Comparison of ENCODE assay signal across 10 mouse cellular contexts in genomic region chr9:84408260-84409203, GRCm38 (mm10).
DNase-seq lines count a peak whose midpoint lies in the region; ATAC-seq lines count a peak whose summit lies in the region.
"Had no signal": no experiment of that assay in that cellular context is flagged by ENCODE, and none has a peak within 500 bp of the region (broad histone marks: within the 10 kb centered on the region; RNA-seq: fewer than 3 reads in every experiment).

No protein-coding gene starts in this region.

- H3K4me1 ChIP-seq in hindbrain, embryonic 11.5 days (replicated peaks; ENCODE audit: control insufficient read depth, insufficient read depth, low read length), result no peaks in the 10 kb centered on the region
- H3K4me1 ChIP-seq in neural tube, embryonic 14.5 days (ENCODE audit: control insufficient read depth, insufficient read depth, low read length), result no peaks in the 10 kb centered on the region
- no peaks in the 10 kb centered on the region for H3K4me1 ChIP-seq in liver, embryonic 11.5 days (replicated peaks; ENCODE audit: control insufficient read depth, insufficient read depth, low read length)

- no peaks in the 10 kb centered on the region for H3K9me3 ChIP-seq in hindbrain, embryonic 11.5 days (ENCODE audit: control insufficient read depth, low read length)
- H3K9me3 ChIP-seq in neural tube, embryonic 14.5 days (ENCODE audit: control insufficient read depth, low read length), result no peaks in the 10 kb centered on the region
- H3K9me3 ChIP-seq in liver, embryonic 11.5 days (ENCODE audit: control insufficient read depth, low read length), result no peaks in the 10 kb centered on the region

- no peak overlapping the region for H3K4me3 ChIP-seq in hindbrain, embryonic 11.5 days (ENCODE audit: low read depth, low read length)
- H3K4me3 ChIP-seq in neural tube, embryonic 14.5 days (ENCODE audit: low read depth, low read length), result no peak overlapping the region
- H3K4me3 ChIP-seq in liver, embryonic 11.5 days (ENCODE audit: low read depth, low read length), result no peak overlapping the region

- H3K27ac ChIP-seq in hindbrain, embryonic 11.5 days (ENCODE audit: low read depth, low read length), result no peak overlapping the region
- H3K27ac ChIP-seq in neural tube, embryonic 14.5 days (ENCODE audit: low read depth, low read length), result no peak overlapping the region
- H3K27ac ChIP-seq in liver, embryonic 11.5 days (ENCODE audit: low read depth, low read length), result no peak overlapping the region

- H3K4me2 ChIP-seq in hindbrain, embryonic 11.5 days (replicated peaks; ENCODE audit: low read depth, low read length), result no peak overlapping the region
- no peak overlapping the region for H3K4me2 ChIP-seq in neural tube, embryonic 14.5 days (ENCODE audit: low read depth, low read length)
- H3K4me2 ChIP-seq in liver, embryonic 11.5 days, result no peak overlapping the region

- WGBS in hindbrain, embryonic 11.5 days, result 57% methylated on average over 10 of the region's 10 CpGs
- 57% methylated on average over 10 of the region's 10 CpGs for WGBS in neural tube, embryonic 14.5 days
- 67% methylated on average over 10 of the region's 10 CpGs for WGBS in liver, embryonic 11.5 days

- H3K27me3 ChIP-seq in hindbrain, embryonic 11.5 days (ENCODE audit: control insufficient read depth, insufficient read depth, low read length), result no peaks in the 10 kb centered on the region
- no peaks in the 10 kb centered on the region for H3K27me3 ChIP-seq in neural tube, embryonic 14.5 days (ENCODE audit: control insufficient read depth, insufficient read depth, low read length)
- H3K27me3 ChIP-seq in liver, embryonic 11.5 days (replicated peaks; ENCODE audit: control insufficient read depth, insufficient read depth, low read length), result no peaks in the 10 kb centered on the region

- H3K9ac ChIP-seq in hindbrain, embryonic 11.5 days (ENCODE audit: low read depth, low read length), result no peak overlapping the region
- H3K9ac ChIP-seq in neural tube, embryonic 14.5 days (replicated peaks; ENCODE audit: low read depth, low read length), result no peak overlapping the region
- H3K9ac ChIP-seq in liver, embryonic 11.5 days (ENCODE audit: low read depth, low read length), result no peak overlapping the region
- H3K9ac ChIP-seq: liver, postnatal 0 days had no signal

- peak; percentile 61; the same call in 1 of the 2 replicates for ATAC-seq in hindbrain, embryonic 11.5 days (ENCODE audit: low FRiP score)
- peak; percentile 49; the same call in 1 of the 2 replicates for ATAC-seq in neural tube, embryonic 14.5 days (ENCODE audit: low read depth)
- no peak for ATAC-seq in liver, embryonic 11.5 days (replicated peaks; ENCODE audit: low FRiP score)
- ATAC-seq: intestine, embryonic 16.5 days; liver, postnatal 0 days had no signal

- peak; percentile 8 for DNase-seq in layer of hippocampus, adult 9-11 months
- no peak for DNase-seq in layer of hippocampus, adult 8-10 months (ENCODE audit: low spot score in 2 of 2)
- peak; percentile 68 to 70 for DNase-seq in cerebellum, postnatal 14 days
- DNase-seq in hindbrain, embryonic 11.5 days (ENCODE audit: low spot score), result peak; percentile 5
- no peak for DNase-seq in liver, embryonic 11.5 days (ENCODE audit: low spot score)
- DNase-seq in adrenal gland, postnatal 36 days, result no peak
- DNase-seq: liver, postnatal 0 days; thymus, postnatal 25 days had no signal

- H3K36me3 ChIP-seq in hindbrain, embryonic 11.5 days (ENCODE audit: control insufficient read depth, insufficient read depth, low read length), result no peaks in the 10 kb centered on the region
- no peaks in the 10 kb centered on the region for H3K36me3 ChIP-seq in neural tube, embryonic 14.5 days (ENCODE audit: control insufficient read depth, insufficient read depth, low read length)
- no peaks in the 10 kb centered on the region for H3K36me3 ChIP-seq in liver, embryonic 11.5 days (ENCODE audit: control insufficient read depth, insufficient read depth, low read length)

Comparison
In these comparisons a context has a peak if more than half of its experiments do, and no peak if none do; other contexts are left out.
1. DNase-seq: peak in layer of hippocampus, adult 9-11 months (single experiment), cerebellum, postnatal 14 days (2 of 2) and hindbrain, embryonic 11.5 days (single experiment); none in layer of hippocampus, adult 8-10 months (0 of 2), liver, embryonic 11.5 days (single experiment) and adrenal gland, postnatal 36 days (0 of 2).